Mouse (Mus musculus) heart, embryonic 16.5 days (tissue): ENCODE measurements around the gene Olah. TPM values are rescaled to one million over a fixed set of nuclear protein-coding genes. Genes with fewer than 3 reads are reported as not detected.

Source experiments
- ATAC-seq: fragments of 200-750 bp; cut with Nextera tagmentation; replicated peaks from 2 replicates; pipeline ENCODE4 v1.8.0; 2017; ENCODE audit warnings: moderate number of reproducible peaks; ENCODE audit not compliant: insufficient read depth, low FRiP score; ENCODE audit errors: extremely low read depth
- H3K27ac ChIP-seq: fragments of 300-500 bp; sonication (generic); 2 replicates; pipeline ENCODE4 v1.5.1; 2014; ENCODE audit warnings: mild to moderate bottlenecking, low read length, control low read depth, moderate library complexity
- H3K27me3 ChIP-seq: fragments of 300-500 bp; sonication (generic); 2 replicates; pipeline ENCODE4 v1.6.1; 2014; ENCODE audit warnings: low read length, mixed read lengths; ENCODE audit not compliant: control insufficient read depth, insufficient read depth
- H3K36me3 ChIP-seq: fragments of 300-500 bp; sonication (generic); 2 replicates; pipeline ENCODE4 v1.6.1; 2014; ENCODE audit not compliant: control insufficient read depth, insufficient read depth
- H3K4me1 ChIP-seq: fragments of 300-500 bp; sonication (generic); 2 replicates; pipeline ENCODE4 v1.6.1; 2014; ENCODE audit warnings: low read length, mixed read lengths; ENCODE audit not compliant: control insufficient read depth, insufficient read depth
- H3K4me2 ChIP-seq: fragments of 300-500 bp; sonication (generic); 2 replicates; pipeline ENCODE4 v1.6.1; 2014; ENCODE audit warnings: low read depth, mild to moderate bottlenecking, control low read depth, low read length
- H3K4me3 ChIP-seq: fragments of 300-500 bp; sonication (generic); 2 replicates; pipeline ENCODE4 v1.5.1; 2014; ENCODE audit warnings: mild to moderate bottlenecking, control low read depth, low read length
- H3K9ac ChIP-seq: fragments of 300-500 bp; sonication (generic); 2 replicates; pipeline ENCODE4 v1.6.1; 2014; ENCODE audit warnings: low read length, control low read depth
- H3K9me3 ChIP-seq: fragments of 300-500 bp; sonication (generic); replicated peaks from 2 replicates; pipeline ENCODE4 v1.6.1; 2016; ENCODE audit warnings: low read length; ENCODE audit not compliant: control insufficient read depth
- WGBS: fragments of 180-500 bp; shearing (Covaris S2); extraction: QIAGEN DNeasy Blood & Tissue Kit; methylation state at CpG from one replicate; pipeline ENCODE4 v1.1.7; 2014; 5-methylcytosine and 5-hydroxymethylcytosine counted together
- polyA plus RNA-seq: library from polyadenylated mRNA; unstranded; fragments of >200 nt; fragmentation: Nextera tagmentation; extraction: Ambion mirVana; gene quantifications from 2 replicates; pipeline ENCODE4 v1.2.1, GENCODE M21; 2015

Olah gene
- polyA plus RNA-seq, 1 experiment from 2014 or later, result not detected

- no peak overlapping the region for H3K27ac ChIP-seq
- H3K36me3 ChIP-seq, result no peaks in the 10 kb centered on the region
- no peak overlapping the region for H3K9ac ChIP-seq
- H3K27me3 ChIP-seq, result 0 out of 2 replicates have a peak, but pooled peaks cover 6% of the 10 kb centered on the region
- ATAC-seq, result no peak
- H3K4me1 ChIP-seq, result peaks cover 6% of the 10 kb centered on the region; the same call in 1 of the 2 replicates
- no peaks in the 10 kb centered on the region for H3K9me3 ChIP-seq
- H3K4me2 ChIP-seq, result no peak overlapping the region
- no peak overlapping the region for H3K4me3 ChIP-seq
- 77% methylated on average over 4 of the region's 4 CpGs for WGBS
These were observed 23.1 kb upstream of the Olah start for GRCm38 (mm10) chr2:3420157-3420556.

- 0 out of 2 replicates have a peak, but pooled peaks cover 6% of the 10 kb centered on the region for H3K27me3 ChIP-seq
- no peak overlapping the region for H3K27ac ChIP-seq
- 3% methylated on average over 38 of the region's 38 CpGs for WGBS
- H3K9me3 ChIP-seq, result no peaks in the 10 kb centered on the region; the same call in 1 of the 2 replicates
- H3K9ac ChIP-seq, result peak overlapping the region; percentile 68
- peak overlapping the region; percentile 72 for H3K4me3 ChIP-seq
- no peaks in the 10 kb centered on the region for H3K36me3 ChIP-seq
- H3K4me2 ChIP-seq, result peak overlapping the region; percentile 96
- H3K4me1 ChIP-seq, result peaks cover 2% of the 10 kb centered on the region; the same call in 1 of the 2 replicates
- ATAC-seq, result peak; percentile 95
These were observed 21.9 kb upstream of the Olah start for GRCm38 (mm10) chr2:3418883-3419431.

GRCm38 (mm10) chr2:3415676-3416075 is 18.7 kb upstream of the Olah start:
- Histone ChIP-seq H3K9me3 (no peaks in the 10 kb centered on the region; the same call in 1 of the 2 replicates), H3K4me2 (no peak overlapping the region), H3K36me3 (no peaks in the 10 kb centered on the region), H3K27me3 (0 out of 2 replicates have a peak, but pooled peaks cover 6% of the 10 kb centered on the region), H3K4me1 (0 out of 2 replicates have a peak, but pooled peaks cover 2% of the 10 kb centered on the region), H3K27ac (no peak overlapping the region), H3K9ac (no peak overlapping the region), H3K4me3 (no peak overlapping the region)
- no peak for ATAC-seq
- WGBS, result 61% methylated on average over 1 of the region's 1 CpGs

DNA sequence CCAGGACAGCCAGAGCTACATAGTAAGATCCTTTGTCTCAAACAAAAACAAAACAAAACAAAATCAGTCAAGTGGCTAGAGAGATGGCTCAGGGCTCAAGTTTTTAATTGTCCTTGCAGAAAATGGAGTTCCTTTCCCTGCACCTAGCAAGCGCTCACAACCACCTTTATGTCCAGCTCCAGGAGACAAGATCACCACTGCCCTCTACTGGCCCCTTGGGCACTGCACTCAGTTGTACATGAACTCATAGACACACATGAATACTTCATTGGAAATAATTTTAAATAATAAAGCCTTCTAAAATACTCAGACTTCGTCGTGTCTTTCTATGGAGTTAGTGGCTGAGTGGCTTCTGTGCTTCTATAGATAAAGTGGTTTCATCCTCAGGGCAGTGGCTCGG is 17.2 kb upstream of the Olah start:
- no peak overlapping the region for H3K9ac ChIP-seq
- no peak overlapping the region for H3K4me3 ChIP-seq
- 0 out of 2 replicates have a peak, but pooled peaks cover 6% of the 10 kb centered on the region for H3K27me3 ChIP-seq
- H3K9me3 ChIP-seq, result no peaks in the 10 kb centered on the region; the same call in 1 of the 2 replicates
- H3K4me1 ChIP-seq, result 0 out of 2 replicates have a peak, but pooled peaks cover 2% of the 10 kb centered on the region
- H3K27ac ChIP-seq, result no peak overlapping the region
- 38% methylated on average over 4 of the region's 4 CpGs for WGBS
- ATAC-seq, result no peak
- no peaks in the 10 kb centered on the region for H3K36me3 ChIP-seq
- H3K4me2 ChIP-seq, result no peak overlapping the region

- 65% methylated on average over 7 of the region's 7 CpGs for WGBS
- ATAC-seq, result no peak
- Histone ChIP-seq H3K27me3 (no peaks in the 10 kb centered on the region), H3K9me3 (no peaks in the 10 kb centered on the region), H3K4me2 (no peak overlapping the region), H3K4me1 (no peaks in the 10 kb centered on the region), H3K27ac (no peak overlapping the region), H3K36me3 (no peaks in the 10 kb centered on the region), H3K4me3 (no peak overlapping the region), H3K9ac (no peak overlapping the region)
These were observed 10.7 kb upstream of the Olah start for GRCm38 (mm10) chr2:3407756-3408155.

DNA sequence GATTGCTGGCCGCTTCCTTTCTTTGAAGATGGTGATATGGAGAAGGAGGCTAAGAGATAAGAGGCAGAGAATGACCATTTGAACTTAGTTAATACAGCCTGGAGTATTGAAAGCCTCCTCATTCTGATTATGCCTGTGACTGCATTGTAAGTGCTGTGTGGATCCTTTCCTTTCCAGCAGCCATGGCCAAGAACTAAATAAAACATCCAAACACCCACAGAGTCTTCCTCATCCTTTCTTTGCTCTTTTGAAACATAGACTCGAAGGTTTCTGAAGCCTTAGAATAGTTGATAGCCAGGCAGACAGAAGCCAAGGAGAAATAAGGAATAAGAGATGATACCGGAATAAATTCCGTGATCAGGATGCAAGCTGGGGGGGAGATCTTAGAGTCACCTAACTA is 9.0 kb upstream of the Olah start:
- Histone ChIP-seq H3K9me3 (no peaks in the 10 kb centered on the region), H3K4me3 (no peak overlapping the region), H3K27ac (no peak overlapping the region), H3K36me3 (no peaks in the 10 kb centered on the region), H3K4me1 (no peaks in the 10 kb centered on the region), H3K4me2 (no peak overlapping the region), H3K27me3 (no peaks in the 10 kb centered on the region), H3K9ac (no peak overlapping the region)
- 65% methylated on average over 4 of the region's 4 CpGs for WGBS
- no peak for ATAC-seq

DNA sequence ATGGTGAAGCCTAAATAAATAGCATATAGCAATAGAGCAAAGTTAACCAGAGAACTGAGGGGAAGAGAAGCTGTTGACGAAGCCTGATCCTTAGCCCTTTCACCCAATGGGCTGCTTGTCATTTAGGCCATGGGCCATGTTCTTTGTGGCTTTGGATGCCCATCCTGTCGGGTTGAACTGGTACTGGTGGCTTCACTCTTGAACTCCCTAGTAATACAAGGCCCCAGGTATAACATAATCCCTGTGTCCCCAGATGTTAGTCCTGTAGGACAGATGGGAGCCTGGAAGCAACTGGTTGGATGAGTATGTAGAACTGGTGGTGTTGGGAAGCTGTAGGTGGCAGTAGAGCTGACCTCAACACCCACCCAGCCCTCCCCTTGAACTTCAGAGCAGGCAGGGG is 5.1 kb downstream of the Olah start:
- 70% methylated on average over 2 of the region's 2 CpGs for WGBS
- H3K4me1 ChIP-seq, result no peaks in the 10 kb centered on the region
- H3K9me3 ChIP-seq, result no peaks in the 10 kb centered on the region
- no peaks in the 10 kb centered on the region for H3K36me3 ChIP-seq
- H3K4me2 ChIP-seq, result no peak overlapping the region
- no peak overlapping the region for H3K4me3 ChIP-seq
- no peaks in the 10 kb centered on the region for H3K27me3 ChIP-seq
- no peak overlapping the region for H3K9ac ChIP-seq
- H3K27ac ChIP-seq, result no peak overlapping the region
- ATAC-seq, result no peak

DNA sequence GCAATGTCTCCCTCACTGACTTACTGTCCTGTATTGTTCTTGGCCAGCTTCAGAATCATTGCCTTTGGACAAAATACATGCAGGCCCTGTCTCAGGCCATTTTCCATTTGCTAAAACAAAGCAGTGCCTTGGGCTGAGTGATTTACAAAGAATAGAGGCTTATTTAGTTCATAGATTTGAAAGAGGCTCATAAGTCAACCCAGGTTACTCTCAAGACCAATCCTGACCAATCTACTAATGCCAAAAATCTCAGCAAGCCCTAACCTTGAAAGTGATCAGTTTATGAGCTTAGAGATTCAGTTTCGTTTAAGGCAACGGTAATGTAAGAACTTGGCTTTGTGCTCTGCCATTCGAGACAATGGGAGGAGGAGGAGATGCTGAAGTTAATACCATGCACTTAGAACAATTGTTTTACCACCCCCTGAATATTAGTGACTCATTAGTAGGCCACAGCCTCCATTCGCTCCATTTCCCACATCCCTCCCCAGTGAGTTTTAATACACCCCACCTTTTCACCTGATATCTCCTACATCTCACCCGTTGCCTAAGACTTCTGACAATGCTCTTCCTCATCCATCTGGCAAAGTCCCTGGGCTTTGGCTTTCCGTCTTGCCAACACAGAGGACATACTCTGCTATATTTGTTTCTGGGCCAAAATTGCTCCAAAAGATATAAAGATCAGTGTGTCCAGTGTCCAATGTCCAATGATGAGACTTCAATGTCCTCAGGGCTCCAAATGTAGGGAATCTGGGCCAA is 9.7 kb downstream of the Olah start:
- H3K36me3 ChIP-seq, result no peaks in the 10 kb centered on the region
- no peaks in the 10 kb centered on the region for H3K9me3 ChIP-seq
- ATAC-seq, result no peak
- H3K27me3 ChIP-seq, result no peaks in the 10 kb centered on the region
- H3K4me1 ChIP-seq, result no peaks in the 10 kb centered on the region
- H3K4me2 ChIP-seq, result no peak overlapping the region
- no peak overlapping the region for H3K9ac ChIP-seq
- WGBS, result 74% methylated on average over 6 of the region's 6 CpGs
- H3K27ac ChIP-seq, result no peak overlapping the region
- H3K4me3 ChIP-seq, result no peak overlapping the region

DNA sequence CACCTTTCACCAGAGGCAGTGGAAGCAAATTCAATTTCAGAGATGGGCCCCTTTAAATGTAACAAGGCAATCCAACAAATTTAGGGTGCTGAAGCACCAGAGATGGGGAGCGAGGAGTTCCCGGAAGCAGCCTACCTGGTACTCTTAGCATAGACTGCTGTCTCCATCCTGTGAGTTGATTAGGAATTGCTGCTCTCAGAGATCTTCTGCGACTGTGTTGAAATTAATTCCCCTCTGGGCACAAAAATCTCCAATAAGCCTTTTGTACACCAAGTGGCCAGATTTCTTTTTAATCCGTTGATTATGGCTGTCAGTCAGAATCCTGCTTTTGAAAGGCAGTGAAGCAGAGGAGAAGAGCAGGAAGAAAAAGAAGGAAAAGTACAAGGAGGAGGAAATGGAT is 31.9 kb downstream of the Olah start:
- H3K27ac ChIP-seq, result no peak overlapping the region
- no peak for ATAC-seq
- no peaks in the 10 kb centered on the region for H3K36me3 ChIP-seq

More for the DNA sequence above, 31.9 kb downstream of the Olah start:
- Histone ChIP-seq H3K4me1 (no peaks in the 10 kb centered on the region), H3K4me2 (no peak overlapping the region), H3K27me3 (peaks cover 3% of the 10 kb centered on the region; the same call in 1 of the 2 replicates), H3K9me3 (no peaks in the 10 kb centered on the region), H3K9ac (no peak overlapping the region), H3K4me3 (no peak overlapping the region)
- WGBS, result 64% methylated on average over 4 of the region's 4 CpGs
